Comparison of ENCODE assay signal across 7 mouse cellular contexts in the genomic region with DNA sequence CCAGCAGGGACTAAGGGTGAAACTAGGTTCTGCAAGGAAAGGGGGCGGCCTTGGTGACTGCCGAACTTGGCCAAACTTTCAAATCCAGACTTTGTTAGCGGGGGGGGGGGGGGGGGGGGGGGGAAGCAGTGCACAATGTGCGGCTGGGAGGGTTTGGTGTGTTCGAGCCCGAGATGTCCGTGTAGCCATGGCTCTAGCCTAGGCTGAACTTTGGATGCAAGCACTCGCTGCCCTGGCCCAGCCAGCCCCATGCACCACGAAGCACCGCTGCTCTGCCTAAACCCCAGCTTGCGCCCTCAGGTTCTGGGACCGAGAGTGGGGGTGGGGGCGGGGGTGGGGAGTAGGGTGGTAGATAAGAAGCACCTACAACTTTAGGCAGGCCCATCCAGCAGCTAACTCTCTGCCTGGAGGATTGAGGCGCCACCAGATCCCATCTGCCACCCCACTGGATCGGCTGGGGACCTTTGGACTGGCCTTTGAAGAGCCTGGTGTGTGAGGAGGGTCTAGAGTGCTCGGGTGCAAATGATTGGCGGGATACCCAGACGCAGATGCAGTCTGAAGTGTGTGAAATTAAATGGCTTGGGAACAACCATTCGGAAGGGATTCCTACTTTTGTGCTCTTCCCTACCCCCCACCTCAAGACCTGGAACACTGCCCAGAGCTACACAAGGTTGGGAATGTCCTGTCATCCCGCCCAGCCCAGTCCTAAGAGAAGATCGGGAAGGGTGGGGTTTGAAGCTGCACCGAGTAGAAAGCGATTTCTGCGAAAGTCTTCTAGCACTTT. TPM values are rescaled to one million over a fixed set of nuclear protein-coding genes. Genes with fewer than 3 reads are reported as not detected.
DNase-seq lines count a peak whose midpoint lies in the region; ATAC-seq and TF ChIP-seq lines count a peak whose summit lies in the region.

No protein-coding gene starts in this region.

- H3K36me3 ChIP-seq in liver, embryonic 13.5 days: no peaks in the 10 kb centered on the region

- peak; percentile 81 for DNase-seq in Muller cell, postnatal 12 days (ENCODE audit: inconsistent ontology term)
- peak; percentile 80 to 82 for DNase-seq in adrenal gland, postnatal 36 days
- DNase-seq in gastrocnemius, postnatal 14 days: peak; percentile 67
- peak; percentile 40 for DNase-seq in induced T-regulatory cell, adult 2 months (ENCODE audit: low read depth)
- no peak for DNase-seq in liver, embryonic 13.5 days
- DNase-seq in ovary, postnatal 14 days (ENCODE audit: low spot score): no peak

- peak overlapping the region; percentile 59 for H3K4me3 ChIP-seq in liver, embryonic 13.5 days (replicated peaks)
- peak overlapping the region; percentile 59 for H3K4me3 ChIP-seq in olfactory bulb, adult 2 months (ENCODE audit: insufficient read depth, low read depth, low read length)

- peak overlapping the region; percentile 64 for H3K4me2 ChIP-seq in liver, embryonic 13.5 days

- no peaks in the 10 kb centered on the region for H3K9me3 ChIP-seq in liver, embryonic 13.5 days (replicated peaks)

- peaks cover 49% of the 10 kb centered on the region for H3K4me1 ChIP-seq in liver, embryonic 13.5 days (replicated peaks)
- peaks cover 16% of the 10 kb centered on the region for H3K4me1 ChIP-seq in olfactory bulb, adult 2 months (ENCODE audit: control insufficient read depth, insufficient read depth, low read length)

- WGBS in liver, embryonic 13.5 days (ENCODE audit: insufficient replicate concordance): 2% methylated on average over 23 of the region's 24 CpGs
- 15% methylated on average over 24 of the region's 24 CpGs for WGBS in olfactory bulb, adult 2 months

- peak overlapping the region; percentile 71 for H3K9ac ChIP-seq in liver, embryonic 13.5 days

- peak; percentile 66 for ATAC-seq in liver, embryonic 13.5 days (ENCODE audit: low read depth)

- no peak for TF ChIP-seq POLR2A in olfactory bulb, adult 2 months (IDR thresholded peaks at IDR 0.05; ENCODE audit: insufficient read depth, low read depth, low read length)

- TF ChIP-seq CTCF in olfactory bulb, adult 2 months (IDR thresholded peaks at IDR 0.05; ENCODE audit: insufficient read depth, low read depth, low read length): no peak

- peak overlapping the region; percentile 81 for H3K27ac ChIP-seq in liver, embryonic 13.5 days
- no peak overlapping the region for H3K27ac ChIP-seq in olfactory bulb, adult 2 months (ENCODE audit: insufficient read depth, low read depth, low read length)

- intact Hi-C loops in gastrocnemius, postnatal 14 days (cut with DNase I; ENCODE audit: low total_unique reads): no loop called here

- H3K27me3 ChIP-seq in liver, embryonic 13.5 days: peaks cover 23% of the 10 kb centered on the region

RNA-seq across cellular contexts. Expression of a gene that starts 0.8 kb away (rescaled TPM):
- 10 to 100 TPM in 1 of 2 experiments, 1 to 10 TPM in 1; 8.6 to 15.8 TPM for total RNA-seq in adrenal gland, postnatal 36 days (2021)
- total RNA-seq in gastrocnemius, postnatal 14 days (2021): 10 to 100 TPM; 11.0 to 13.0 TPM
- 5.7 and 5.9 TPM in 2 replicates for polyA plus RNA-seq in liver, embryonic 13.5 days (2015; fragmentation: Nextera tagmentation; extraction: Ambion mirVana)
- polyA plus RNA-seq in olfactory bulb, adult 2 months (2012; ENCODE audit: insufficient read depth, insufficient read length, low replicate concordance, missing spikeins): not detected in 2 replicates

Comparison
In these comparisons a context has a peak if more than half of its experiments do, and no peak if none do; other contexts are left out.
1. DNase-seq: peak in Muller cell, postnatal 12 days (single experiment), adrenal gland, postnatal 36 days (2 of 2), gastrocnemius, postnatal 14 days (single experiment) and induced T-regulatory cell, adult 2 months (single experiment); none in liver, embryonic 13.5 days (single experiment) and ovary, postnatal 14 days (single experiment).